Comparison of ENCODE assay signal across 8 mouse cellular contexts in the genomic region with DNA sequence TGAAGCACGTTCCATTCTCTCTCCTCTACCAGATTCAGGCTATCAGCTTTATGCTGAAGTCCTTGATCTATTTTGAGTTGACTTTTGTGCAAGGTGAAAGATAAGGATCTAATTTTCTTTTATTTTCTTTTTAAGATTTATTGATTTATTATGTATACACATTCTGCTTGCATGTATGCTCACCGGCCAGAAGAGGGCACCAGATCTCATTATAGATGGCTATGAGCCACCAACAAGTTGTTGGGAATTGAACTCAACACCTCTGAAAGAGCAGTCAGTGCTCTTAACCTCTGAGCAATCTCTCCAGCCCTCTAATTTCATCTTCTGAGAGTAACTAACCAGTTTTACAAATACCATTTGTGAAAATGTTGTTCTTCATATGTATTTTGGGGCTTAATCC. TPM values are rescaled to one million over a fixed set of nuclear protein-coding genes. Genes with fewer than 3 reads are reported as not detected.
DNase-seq lines count a peak whose midpoint lies in the region; ATAC-seq and TF ChIP-seq lines count a peak whose summit lies in the region.
"Had no signal": no experiment of that assay in that cellular context is flagged by ENCODE, and none has a peak within 500 bp of the region (broad histone marks: within the 10 kb centered on the region; RNA-seq: fewer than 3 reads in every experiment).

No protein-coding gene starts in this region.

- H3K9me3 ChIP-seq in kidney, postnatal 0 days (replicated peaks; ENCODE audit: low read length): no peaks in the 10 kb centered on the region
- H3K9me3 ChIP-seq: limb, embryonic 15.5 days had no signal

- no peak overlapping the region for H3K27ac ChIP-seq in kidney, postnatal 0 days
- H3K27ac ChIP-seq: limb, embryonic 15.5 days had no signal

- no peaks in the 10 kb centered on the region for H3K4me1 ChIP-seq in kidney, postnatal 0 days (replicated peaks; ENCODE audit: insufficient read depth, low read length)
- H3K4me1 ChIP-seq: limb, embryonic 15.5 days had no signal

- H3K4me3 ChIP-seq in kidney, postnatal 0 days (replicated peaks; ENCODE audit: low read depth, low read length): no peak overlapping the region
- H3K4me3 ChIP-seq: limb, embryonic 15.5 days had no signal

- DNase-seq in kidney, postnatal 0 days (ENCODE audit: low spot score): peak; percentile 42
- DNase-seq in kidney, adult 8-10 months: no peak
- DNase-seq in B cell, adult 2 months: peak; percentile 74 to 76
- peak; percentile 66 for DNase-seq in ES-CJ7 (ENCODE audit: low read depth, low spot score)
- peak; percentile 48 for DNase-seq in retina, embryonic 14.5 days (ENCODE audit: low spot score)
- no peak for DNase-seq in cerebellum, adult 9-10 months

- no peak for ATAC-seq in kidney, postnatal 0 days (replicated peaks; ENCODE audit: low FRiP score, low read depth)
- ATAC-seq in erythroblast, adult 5-6 weeks (replicated peaks; ENCODE audit: low FRiP score, poor library complexity, severe bottlenecking): peak; percentile 67

- no peak overlapping the region for H3K9ac ChIP-seq in kidney, postnatal 0 days (ENCODE audit: low read depth, low read length)
- H3K9ac ChIP-seq: limb, embryonic 15.5 days had no signal

- H3K36me3 ChIP-seq in kidney, postnatal 0 days (ENCODE audit: insufficient read depth, low read length): no peaks in the 10 kb centered on the region
- H3K36me3 ChIP-seq: limb, embryonic 15.5 days had no signal

- TF ChIP-seq CTCF in kidney, postnatal 0 days (IDR thresholded peaks at IDR 0.05; ENCODE audit: low read depth): peak; percentile 84

- H3K27me3 ChIP-seq in kidney, postnatal 0 days (ENCODE audit: insufficient read depth, low read length): no peaks in the 10 kb centered on the region
- H3K27me3 ChIP-seq: limb, embryonic 15.5 days had no signal

- 33% methylated on average over 2 of the region's 2 CpGs for WGBS in kidney, postnatal 0 days

- H3K4me2 ChIP-seq in kidney, postnatal 0 days (ENCODE audit: low read length): no peak overlapping the region
- H3K4me2 ChIP-seq: limb, embryonic 15.5 days had no signal

RNA-seq across cellular contexts. Expression of a gene that starts 14.5 kb away (rescaled TPM):
- polyA plus RNA-seq in kidney, postnatal 0 days (2015; fragmentation: Nextera tagmentation; extraction: Ambion mirVana): 12.6 and 14.3 TPM in 2 replicates
- 1.9 TPM in 1 of 2 replicates, not detected in the other for total RNA-seq in erythroblast, adult 5-6 weeks (2015; ENCODE audit: low replicate concordance)
- 0.94 and 1.4 TPM in 2 replicates for total RNA-seq in erythroblast, adult 5-6 weeks (2017; ENCODE audit: low replicate concordance)

RNA-seq across cellular contexts. Expression of a gene that starts 14.6 kb away (rescaled TPM):
- 10.3 and 14.0 TPM in 2 replicates for polyA plus RNA-seq in kidney, postnatal 0 days (2015; fragmentation: Nextera tagmentation; extraction: Ambion mirVana)
- 5.4 and 14.4 TPM in 2 replicates for total RNA-seq in erythroblast, adult 5-6 weeks (2015; ENCODE audit: low replicate concordance)
- 5.2 and 6.9 TPM in 2 replicates for total RNA-seq in erythroblast, adult 5-6 weeks (2017; ENCODE audit: low replicate concordance)

RNA-seq across cellular contexts. Expression of a gene that starts 38.8 kb away (rescaled TPM):
- 0.04 and 0.08 TPM in 2 replicates for polyA plus RNA-seq in kidney, postnatal 0 days (2015; fragmentation: Nextera tagmentation; extraction: Ambion mirVana)
- total RNA-seq in erythroblast, adult 5-6 weeks (2015; ENCODE audit: low replicate concordance): not detected in 2 replicates
- not detected in 2 replicates for total RNA-seq in erythroblast, adult 5-6 weeks (2017; ENCODE audit: low replicate concordance)

RNA-seq across cellular contexts. Expression of a gene that starts 52.5 kb away (rescaled TPM):
- 0.45 and 0.85 TPM in 2 replicates for polyA plus RNA-seq in kidney, postnatal 0 days (2015; fragmentation: Nextera tagmentation; extraction: Ambion mirVana)
- 74.2 and 94.7 TPM in 2 replicates for total RNA-seq in erythroblast, adult 5-6 weeks (2015; ENCODE audit: low replicate concordance)
- 43.8 and 69.9 TPM in 2 replicates for total RNA-seq in erythroblast, adult 5-6 weeks (2017; ENCODE audit: low replicate concordance)

Comparison
In these comparisons a context has a peak if more than half of its experiments do, and no peak if none do; other contexts are left out.
1. DNase-seq: peak in kidney, postnatal 0 days (single experiment), B cell, adult 2 months (2 of 2), ES-CJ7 (single experiment) and retina, embryonic 14.5 days (single experiment); none in kidney, adult 8-10 months (0 of 2) and cerebellum, adult 9-10 months (single experiment).